Mouse (Mus musculus) cerebellum, adult (tissue): ENCODE data around the gene Agr3.

Experiments used
- ATAC-seq: cut with Nextera tagmentation; 2 replicates; pipeline ENCODE4 v1.9.2; 2017; ENCODE audit warnings: mild to moderate bottlenecking, moderate library complexity, mixed read lengths; ENCODE audit not compliant: insufficient number of reproducible peaks, low FRiP score, low TSS enrichment

The Agr3 gene

DNA sequence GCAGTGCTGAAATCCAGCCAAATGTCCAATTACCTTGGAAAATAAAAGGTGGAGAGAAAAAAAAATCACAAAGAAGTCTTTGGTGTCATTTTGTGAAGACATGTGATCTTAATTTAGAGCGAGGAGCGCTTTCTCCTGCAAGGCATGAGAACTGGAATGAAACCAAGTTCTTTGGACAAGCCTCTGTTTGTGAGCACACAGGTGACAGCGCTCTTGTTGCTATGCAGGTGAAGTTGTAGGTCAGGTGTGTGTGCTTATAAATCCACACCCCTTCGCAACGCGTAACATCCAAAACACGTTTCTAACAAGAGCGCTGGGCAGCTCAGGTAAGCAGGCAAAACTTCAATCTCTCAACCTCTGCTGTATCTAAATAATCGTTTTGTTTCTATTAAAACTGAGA is at the start of gene Agr3:
TSS of gene Agr3 (plus strand) at position 219 of the 400 bp plus-strand sequence.
- ATAC-seq, result no peak

DNA sequence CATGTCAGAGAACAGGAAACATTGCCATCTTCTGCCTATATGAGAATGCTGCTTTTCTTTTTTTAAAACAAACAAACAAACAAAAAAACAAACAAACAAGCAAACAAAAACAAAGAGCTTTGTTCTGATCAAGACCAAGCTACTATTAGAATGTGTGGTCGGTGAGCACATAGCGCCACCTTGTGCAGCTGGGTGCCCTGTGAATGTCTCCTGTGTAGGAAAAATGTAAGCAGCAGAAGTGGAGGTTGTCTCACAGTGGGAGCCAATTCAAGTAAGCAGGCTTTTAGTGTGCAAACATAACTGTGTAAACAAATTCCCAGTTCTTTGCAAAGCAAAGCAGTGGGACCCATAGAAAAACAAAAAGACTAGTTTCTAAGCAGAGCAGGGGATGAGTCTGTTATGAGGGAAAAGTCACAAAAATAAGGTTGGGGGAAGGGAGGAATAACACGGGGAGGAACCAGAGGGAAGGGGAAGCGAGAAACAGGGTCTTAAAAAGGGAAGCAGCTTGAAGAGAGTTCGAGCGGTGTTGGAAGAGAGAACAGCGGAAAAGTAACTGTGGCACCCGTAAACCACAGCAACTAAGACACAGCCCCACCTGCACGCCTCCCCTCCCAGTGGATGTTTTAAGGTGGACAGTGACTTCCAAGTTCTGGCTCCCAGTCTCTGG is 40.4 kb upstream of the Agr3 start:
- ATAC-seq, result no peak

DNA sequence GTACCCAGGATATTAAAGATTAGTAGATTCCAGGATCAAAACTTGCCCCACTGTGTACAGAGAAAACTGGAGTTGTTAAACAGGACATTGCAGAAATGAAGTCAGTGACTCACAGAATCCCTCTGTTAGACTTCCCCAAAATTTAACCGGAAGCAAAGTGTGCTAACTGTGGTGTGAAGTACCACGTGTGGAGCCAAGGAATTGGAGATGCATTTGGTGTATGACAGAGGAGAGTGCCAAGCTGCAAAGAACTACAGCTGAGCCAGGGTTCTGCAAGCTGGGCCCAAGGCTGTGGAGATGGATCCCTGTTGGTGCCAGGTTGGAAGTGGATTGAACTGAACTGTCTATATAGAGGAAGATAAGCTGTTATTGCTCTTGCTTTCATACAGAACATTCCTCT is 36.0 kb upstream of the Agr3 start:
- no peak for ATAC-seq

DNA sequence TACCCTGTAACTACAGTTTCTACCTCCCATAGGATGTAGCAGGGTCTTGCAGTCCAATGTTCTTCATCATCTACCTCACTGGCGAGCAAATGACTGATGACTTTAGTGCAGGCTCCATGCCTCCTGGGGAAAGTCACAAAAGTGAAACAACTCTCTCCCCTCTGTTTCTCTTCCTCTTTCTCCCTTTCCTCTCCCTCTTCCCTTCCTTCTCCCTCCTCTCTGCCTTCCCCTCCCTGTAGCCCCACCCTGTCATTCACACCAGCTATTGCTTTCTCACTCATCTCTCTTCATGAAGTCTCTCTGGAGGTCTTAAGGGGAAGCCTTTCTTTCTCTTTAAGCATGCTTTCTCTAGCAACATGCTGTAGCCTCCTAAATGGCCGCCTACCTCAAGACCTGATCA is 34.7 kb upstream of the Agr3 start:
- no peak for ATAC-seq

DNA sequence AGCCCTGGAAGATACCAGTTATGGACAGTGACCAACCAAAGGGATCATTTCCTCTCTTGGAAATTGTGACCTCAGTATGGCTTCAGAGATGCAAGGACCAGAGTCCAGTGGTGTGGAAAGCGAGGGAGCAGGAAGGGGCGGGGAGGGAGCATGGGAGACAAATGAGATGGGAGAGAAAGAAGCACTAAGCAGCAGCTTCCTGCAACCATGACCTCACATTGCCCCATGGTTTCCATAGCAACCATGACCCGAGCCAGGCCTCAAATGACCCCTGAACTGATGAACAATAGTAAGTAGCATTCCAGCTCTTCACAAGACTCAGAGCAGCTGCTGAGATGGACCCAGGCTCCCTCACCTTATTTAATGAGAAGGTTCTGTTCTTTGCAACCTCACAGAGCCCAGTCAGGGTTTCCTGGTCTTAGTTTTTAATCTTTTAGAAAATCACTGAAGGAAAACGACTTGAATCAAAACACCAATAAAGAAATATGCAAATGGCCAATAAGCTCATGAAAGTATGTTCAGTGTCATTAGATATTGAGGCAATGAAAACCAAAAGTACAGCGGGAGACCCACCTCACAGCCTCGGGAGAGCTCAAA is 31.0 kb upstream of the Agr3 start:
- ATAC-seq, result no peak

DNA sequence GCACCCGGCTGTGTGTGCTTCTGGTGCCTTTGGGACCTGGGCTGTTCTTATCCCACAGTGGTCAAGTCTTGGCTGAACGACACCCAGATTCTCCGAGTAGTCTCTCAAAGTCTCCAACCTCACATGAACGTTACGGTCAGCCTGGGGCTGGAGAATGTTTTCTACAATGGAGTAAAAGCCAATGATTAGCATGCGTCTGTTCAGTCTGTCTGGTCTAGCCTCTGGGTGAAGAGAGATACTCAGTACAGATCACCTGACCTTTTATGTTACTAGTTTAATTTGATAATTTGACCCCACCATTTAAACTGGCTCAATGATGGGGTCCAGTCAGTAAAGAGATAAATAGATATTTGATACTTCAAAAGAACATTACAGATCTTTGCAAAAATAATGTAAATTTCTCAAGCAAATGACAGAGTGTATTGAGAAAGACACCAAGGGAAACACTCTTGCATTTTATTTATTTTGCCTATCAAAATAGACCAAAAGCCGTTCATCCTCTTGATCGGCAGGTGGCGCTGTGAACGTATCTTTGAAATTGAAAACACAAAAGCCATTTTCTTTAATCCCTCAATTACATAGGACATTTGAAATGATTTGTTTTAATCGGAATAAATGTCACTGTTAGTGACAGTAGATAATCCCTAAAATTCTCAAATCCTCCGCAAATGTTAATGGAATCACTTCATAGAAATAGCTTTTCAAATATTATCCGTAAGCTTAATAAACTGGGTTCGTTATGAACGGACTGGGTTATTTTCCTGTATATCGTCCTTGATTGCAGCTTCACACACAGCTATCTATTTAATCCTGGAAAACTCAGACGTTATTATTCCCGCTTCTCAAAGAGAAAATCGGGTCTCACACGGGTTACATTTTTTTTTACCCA is 29.3 kb upstream of the Agr3 start:
- peak; percentile 11; the same call in 1 of the 2 replicates for ATAC-seq

DNA sequence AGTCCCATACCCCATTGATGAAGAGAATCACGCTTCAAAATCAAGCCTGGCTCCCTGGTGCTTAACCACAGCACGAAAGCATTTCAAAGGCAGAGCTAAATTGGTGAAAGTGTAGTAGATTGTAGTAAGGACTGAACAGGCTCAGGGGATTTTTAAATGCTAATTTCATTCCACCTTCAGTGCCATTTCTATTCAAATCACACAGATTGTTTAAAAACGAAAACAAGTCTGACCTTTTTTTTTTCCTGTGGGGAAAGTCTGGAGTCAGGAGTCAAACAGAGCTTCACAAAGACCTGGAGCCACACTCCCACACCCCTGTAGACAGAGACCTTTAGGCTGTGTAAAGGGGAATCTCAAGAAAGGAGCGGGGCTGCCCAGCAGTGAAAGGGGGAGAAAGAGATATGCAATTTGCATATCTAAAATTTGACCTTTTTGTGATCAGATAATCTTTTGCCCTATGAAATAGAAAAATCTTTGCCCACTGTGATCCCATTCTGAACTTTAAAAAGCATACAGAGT is 28.6 kb upstream of the Agr3 start:
- ATAC-seq, result peak; percentile 43; the same call in 1 of the 2 replicates

DNA sequence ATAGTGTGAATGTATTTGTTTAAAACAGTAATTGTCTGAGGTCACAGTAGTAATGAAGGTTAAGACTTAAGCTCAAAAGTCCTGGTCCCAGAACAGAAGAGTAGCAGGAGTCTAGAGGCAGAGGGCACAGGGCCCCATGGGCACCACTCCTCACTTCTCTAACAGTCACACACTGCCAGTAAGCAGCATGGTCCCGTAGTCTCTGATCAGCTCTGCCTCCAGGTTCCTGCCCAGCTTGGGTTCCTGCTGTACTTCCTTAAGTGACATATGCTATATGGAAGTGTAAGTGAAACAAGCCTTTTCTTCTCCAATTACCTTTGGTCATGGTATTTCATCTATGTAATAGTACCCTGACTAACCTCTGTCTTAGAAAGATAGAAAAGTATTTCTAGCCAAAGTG is 14.8 kb upstream of the Agr3 start:
- no peak for ATAC-seq

DNA sequence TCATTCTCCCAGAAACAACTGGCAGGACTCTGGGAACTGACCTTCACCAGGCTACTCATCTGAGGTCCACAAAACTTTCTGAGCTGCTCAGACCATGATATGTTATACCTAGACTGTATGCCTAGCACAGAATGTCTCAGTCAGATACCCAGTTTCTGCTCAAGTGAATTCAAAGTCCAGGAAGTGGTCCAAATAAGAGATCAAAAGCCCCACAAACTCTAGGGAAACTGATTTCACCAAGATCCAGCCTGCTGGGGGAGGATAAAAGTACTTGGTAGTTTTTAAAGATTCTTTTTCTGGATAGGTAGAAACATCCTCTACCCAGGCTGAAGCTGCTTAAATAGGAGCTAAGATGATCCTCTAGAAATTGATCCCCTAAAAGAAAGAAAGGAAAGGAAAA is 9.6 kb upstream of the Agr3 start:
- no peak for ATAC-seq

DNA sequence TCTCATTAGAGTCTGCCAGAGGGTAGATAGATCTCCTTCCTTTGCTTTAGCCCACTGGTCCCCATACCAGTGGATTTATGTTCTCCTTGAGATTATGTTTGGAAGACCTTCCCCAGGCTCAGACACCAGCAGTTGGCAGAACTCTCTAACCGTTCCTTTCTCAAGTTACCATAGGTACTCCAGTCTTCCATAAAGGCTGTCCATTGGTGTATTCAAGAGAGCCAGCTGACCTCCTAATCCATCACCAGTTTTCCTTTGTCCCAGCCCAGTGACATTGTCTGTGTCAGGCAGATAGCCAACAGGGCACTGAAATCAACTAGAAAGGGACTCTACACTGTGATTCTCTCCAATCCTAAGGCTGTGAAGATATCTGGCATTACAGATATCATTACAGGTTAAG is 9.0 kb upstream of the Agr3 start:
- ATAC-seq, result no peak

DNA sequence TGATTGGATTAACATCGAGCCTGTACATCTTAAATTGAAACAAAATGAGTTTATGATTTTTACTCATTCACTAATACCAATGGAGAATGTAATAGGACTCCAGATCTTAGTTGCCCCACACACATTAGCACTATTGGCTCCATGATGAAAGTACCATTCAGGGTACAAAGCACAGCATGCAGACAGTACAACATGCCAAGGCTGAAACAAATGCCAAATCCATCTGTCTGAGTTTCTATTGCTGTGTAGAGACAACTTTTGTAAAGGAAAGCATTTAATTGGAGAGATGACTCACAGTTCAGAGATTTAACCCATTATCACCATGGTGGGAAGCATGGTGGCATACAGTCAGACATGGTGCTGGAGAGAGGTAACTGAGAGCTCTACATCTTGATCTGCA is 7.4 kb upstream of the Agr3 start:
- no peak for ATAC-seq

DNA sequence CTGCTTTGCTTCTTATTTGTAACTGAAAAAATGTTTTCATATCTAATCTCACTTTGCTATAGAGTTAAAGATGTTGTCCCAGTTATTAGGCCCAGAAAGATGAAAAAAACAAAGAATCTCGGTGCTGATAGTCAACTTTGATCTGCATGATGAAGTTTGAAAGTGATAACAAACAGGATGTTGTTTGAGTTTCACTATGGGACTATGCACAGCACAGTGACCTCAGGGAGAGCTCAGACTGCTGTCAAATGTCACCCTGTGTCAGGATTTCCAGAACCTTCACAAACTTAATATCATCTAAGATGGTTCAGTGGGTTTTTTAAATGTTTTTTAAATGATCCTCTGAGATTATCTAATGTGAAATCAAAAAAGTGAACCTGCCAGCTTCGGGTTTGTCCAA is 2.4 kb downstream of the Agr3 start:
- no peak for ATAC-seq

DNA sequence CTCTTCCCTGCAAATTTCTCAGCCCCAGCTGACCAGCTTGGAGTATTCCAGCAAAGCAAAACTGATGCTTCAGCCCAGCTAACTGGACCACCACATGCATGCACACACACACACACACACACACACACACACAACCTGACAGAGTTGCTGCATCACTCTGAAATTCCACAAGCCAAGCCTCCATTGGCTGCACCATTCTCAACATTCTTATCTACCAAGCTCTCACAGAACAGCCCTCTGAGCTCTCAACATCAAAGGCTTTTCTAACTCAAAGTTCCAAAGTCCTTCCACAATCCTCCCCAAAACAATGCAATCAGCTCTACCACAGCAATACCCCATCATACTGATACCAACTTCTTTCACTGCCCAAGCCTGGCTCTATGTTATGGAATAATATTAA is 7.4 kb downstream of the Agr3 start:
- no peak for ATAC-seq

DNA sequence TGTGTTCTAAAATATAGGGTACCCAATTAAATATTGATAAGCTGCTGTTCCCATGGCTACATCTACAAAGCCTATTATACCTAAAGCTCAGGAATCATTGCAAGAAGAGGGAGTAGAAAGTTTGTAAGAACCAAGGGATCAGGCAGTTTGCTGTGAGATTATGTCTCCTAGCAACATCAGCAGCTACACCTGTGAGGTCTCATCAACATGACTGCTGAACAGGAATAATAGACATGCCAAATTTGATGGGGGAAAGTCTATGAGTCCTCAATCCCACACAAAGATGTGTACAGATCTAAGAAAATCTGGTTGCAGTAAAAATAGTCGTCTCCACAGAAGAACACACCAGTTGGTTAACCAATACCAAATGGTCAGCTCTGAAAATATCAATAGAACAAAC is 26.3 kb downstream of the Agr3 start:
- ATAC-seq, result no peak

DNA sequence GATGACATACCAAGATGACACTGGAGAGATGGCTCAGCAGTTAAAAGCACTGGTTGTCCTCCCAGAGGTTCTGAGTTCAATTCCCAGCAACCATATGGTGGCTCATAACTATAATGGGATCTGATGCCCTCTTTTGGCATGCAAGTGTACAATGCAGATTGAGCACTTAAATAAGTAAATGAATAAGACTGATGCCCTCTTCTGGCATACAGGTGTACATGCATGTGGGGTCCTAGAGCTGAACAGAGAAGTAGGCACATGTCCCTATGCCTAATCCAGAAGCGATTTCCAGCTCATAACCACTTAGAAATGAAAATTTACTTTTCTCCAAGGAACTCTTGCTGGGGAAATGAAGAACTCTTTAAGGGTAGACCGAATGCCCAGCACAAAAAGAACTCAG is 31.8 kb downstream of the Agr3 start:
- no peak for ATAC-seq

DNA sequence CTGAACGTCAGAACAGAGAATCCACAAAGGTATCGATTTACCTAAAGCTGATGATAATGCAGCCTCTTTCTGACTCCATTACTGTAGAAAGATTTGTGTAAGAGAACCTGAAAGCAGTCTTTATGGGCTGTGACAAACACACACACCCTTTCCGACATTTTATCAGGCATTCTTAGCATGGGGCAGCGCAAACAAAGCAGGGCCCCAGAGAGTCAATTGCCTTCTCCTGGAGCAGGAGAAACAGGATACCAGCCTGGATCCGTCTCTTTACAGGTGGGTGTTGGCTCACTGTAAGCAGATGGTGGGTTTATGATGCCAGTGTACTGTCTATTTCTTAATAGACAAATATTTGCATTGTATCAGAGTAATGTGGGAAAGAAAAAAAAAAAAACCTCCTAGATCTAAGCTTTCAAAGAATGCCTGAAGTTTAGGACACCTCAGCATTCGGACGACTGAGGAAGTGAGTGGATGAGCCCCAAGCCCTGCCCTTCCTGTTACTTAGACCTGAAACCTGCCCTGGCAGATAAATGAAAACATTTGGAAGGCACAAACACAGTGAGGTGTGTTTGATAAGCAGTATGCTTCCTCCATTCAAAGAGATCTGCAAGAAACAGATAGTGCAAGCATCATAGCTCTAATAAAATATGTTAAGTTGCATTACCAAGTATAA is 40.8 kb downstream of the Agr3 start:
- ATAC-seq, result no peak

DNA sequence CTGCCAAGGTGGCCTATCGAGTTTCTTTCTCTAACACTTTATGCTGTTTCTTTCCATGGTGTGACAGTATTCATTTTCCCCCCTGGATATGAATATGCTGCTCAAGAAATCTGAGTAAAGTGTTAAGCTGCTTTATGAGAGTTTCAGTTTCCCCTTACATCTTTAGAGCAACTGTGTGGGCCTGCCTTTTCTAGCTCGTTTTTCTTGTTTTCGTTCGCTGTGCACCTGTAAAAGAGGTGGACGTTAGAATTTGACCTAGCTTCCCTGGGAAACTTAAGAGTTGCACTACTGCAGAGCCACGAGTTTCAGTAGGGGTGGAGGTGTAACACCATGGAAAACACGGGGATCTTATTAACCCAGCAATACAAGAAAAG is 41.3 kb downstream of the Agr3 start:
- ATAC-seq, result no peak

DNA sequence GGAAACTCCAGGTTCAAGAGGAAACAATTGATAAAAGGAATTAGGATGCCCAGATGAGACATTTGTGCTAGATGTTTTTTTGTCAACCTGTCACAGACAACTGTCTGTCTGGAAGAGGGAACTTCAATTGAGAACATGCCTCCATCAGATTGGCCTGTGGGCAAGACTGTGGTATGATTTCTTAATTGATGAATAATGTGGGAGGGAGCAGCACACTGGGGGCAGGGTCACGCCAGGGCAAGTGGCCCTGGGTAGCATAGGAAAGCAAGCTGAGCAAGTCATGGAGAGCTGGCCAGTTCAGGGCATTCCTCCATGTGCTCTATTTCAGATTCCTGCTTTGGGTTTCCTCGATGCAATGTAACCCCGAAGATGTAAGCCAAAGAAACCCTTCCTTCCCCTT is 50.5 kb downstream of the Agr3 start:
- no peak for ATAC-seq

DNA sequence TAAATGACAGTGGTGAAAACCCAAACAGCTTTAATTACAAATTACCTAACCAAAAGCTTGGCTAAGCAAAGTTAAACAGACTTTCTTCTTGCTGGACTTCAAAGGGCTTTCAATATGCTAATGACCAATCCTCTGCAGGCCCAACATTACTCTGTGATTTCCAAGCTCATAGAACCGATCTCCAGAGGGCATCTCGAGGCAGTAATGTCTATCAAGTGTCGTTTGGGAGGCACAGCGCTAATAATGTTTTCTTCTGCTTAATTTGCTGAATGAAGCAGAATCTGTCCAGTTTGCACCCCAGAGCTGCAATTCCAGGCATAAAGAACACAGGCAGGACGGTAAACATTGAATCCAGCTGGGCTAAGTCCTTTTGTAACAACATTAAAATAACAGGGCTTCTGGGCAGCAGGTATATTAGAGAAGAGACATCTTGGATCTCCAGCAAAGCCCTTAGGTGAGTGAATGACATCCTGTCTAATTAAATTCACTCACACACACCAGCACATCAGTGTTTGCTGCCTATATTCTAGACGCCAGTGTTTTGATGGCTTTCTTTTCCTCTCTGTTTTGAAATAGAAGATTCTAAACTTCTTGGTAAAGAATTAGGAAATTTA is 52.3 kb downstream of the Agr3 start:
- ATAC-seq, result no peak

DNA sequence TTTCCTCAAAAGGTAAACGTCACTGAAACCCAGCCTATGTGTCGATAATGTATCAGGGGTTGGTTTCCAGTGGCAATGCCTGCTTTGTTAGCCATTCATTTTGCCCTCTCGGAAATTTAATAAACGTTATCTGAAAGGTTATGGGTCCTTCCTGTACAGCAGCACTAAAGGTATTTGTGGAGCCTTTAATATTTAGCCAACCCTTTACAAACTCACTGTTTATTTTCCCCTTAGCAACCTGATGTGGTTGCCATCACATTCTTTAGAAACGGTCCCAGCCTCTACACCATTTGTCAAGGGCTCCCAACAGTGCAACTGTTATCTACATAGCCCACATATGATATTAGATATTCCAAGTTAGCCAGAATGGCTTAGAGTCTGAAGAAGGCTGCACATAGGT is 54.2 kb downstream of the Agr3 start:
- no peak for ATAC-seq
